Mouse (Mus musculus): ENCODE measurements around the gene Slc3a2. TPM values are rescaled to one million over a fixed set of nuclear protein-coding genes. Genes with fewer than 3 reads are reported as not detected.

Gene Slc3a2
- 207 TPM for polyA plus RNA-seq (2012; fragmentation: generic; extraction: Trizol)
- long read RNA-seq, experiment 1, transcript Slc3a2-201 (9 exons, 1,819 nt) = major isoform, 144 of 189 reads
- long read RNA-seq, experiment 1, transcript Slc3a2-207 (8 exons, 1,393 nt) = minor isoform, 7 of 189 reads
- long read RNA-seq, experiment 1, transcript Slc3a2-202 (10 exons, 2,813 nt) = minor isoform, 7 of 189 reads
- long read RNA-seq, experiment 1, partial matches to known transcripts = 20 of 189 reads
- long read RNA-seq, experiment 1, other reads (novel, unspliced or antisense) = 11 of 189 reads
- long read RNA-seq, experiment 2, transcript Slc3a2-201 (9 exons, 1,819 nt) = major isoform, 583 of 713 reads
- long read RNA-seq, experiment 2, transcript Slc3a2-202 (10 exons, 2,813 nt) = minor isoform, 105 of 713 reads
- long read RNA-seq, experiment 2, partial matches to known transcripts = 1 of 713 reads
- long read RNA-seq, experiment 2, other reads (novel, unspliced or antisense) = 20 of 713 reads

- peak; percentile 86 for TF ChIP-seq MAX (IDR thresholded peaks at IDR 0.05)
- TF ChIP-seq FOSL1 (IDR thresholded peaks at IDR 0.05; ENCODE audit: insufficient read depth, low read length, poor library complexity, severe bottlenecking) = no peak
- Histone ChIP-seq H3K79me2 (ENCODE audit: control insufficient read depth, insufficient read depth) (peaks cover 81% of the 10 kb centered on the region), H3ac (ENCODE audit: control insufficient read depth, insufficient read length, low read depth) (peak within 1 kb of the TSS; percentile 94), H3K79me3 (ENCODE audit: low read depth) (peaks cover 59% of the 10 kb centered on the region), H3K36me3 (ENCODE audit: control insufficient read depth, insufficient read depth) (peaks cover 38% of the 10 kb centered on the region), H3K4me3 (ENCODE audit: insufficient read depth, poor library complexity, severe bottlenecking) (peak within 1 kb of the TSS; percentile 93), H3K27me3 (ENCODE audit: control insufficient read depth, insufficient read depth, insufficient read length) (no peaks in the 10 kb centered on the region)
Measured at GRCm38 (mm10) chr19:8722907-8723573, at the start of gene Slc3a2. Gene Slc3a2 (minus strand): TSS chr19:8723369.

GRCm38 (mm10) chr19:8770567-8771270 is 47.5 kb upstream of the Slc3a2 start, which contains the start of gene Tmem223:
Gene Tmem223 (plus strand): TSS chr19:8770996.
- H3K79me2 ChIP-seq (ENCODE audit: control insufficient read depth, insufficient read depth) = peaks cover 46% of the 10 kb centered on the region
- TF ChIP-seq MAX (IDR thresholded peaks at IDR 0.05) = no peak
- no peak for TF ChIP-seq CEBPB (IDR thresholded peaks at IDR 0.05; ENCODE audit: low read depth)
- no peak for TF ChIP-seq USF1 (IDR thresholded peaks at IDR 0.05; ENCODE audit: low read depth)
- TF ChIP-seq CTCF (IDR thresholded peaks at IDR 0.05; ENCODE audit: control insufficient read depth, insufficient read depth, insufficient read length) = no peak
- TF ChIP-seq MYOG (IDR thresholded peaks at IDR 0.05; ENCODE audit: control insufficient read depth, extremely low read depth, insufficient read length) = no peak
- TF ChIP-seq MYOD1 (IDR thresholded peaks at IDR 0.05; ENCODE audit: control insufficient read depth, insufficient read length, low read depth) = no peak
- no peak for TF ChIP-seq FOSL1 (IDR thresholded peaks at IDR 0.05; ENCODE audit: insufficient read depth, low read length, poor library complexity, severe bottlenecking)
- H3K79me3 ChIP-seq (ENCODE audit: low read depth) = peaks cover 13% of the 10 kb centered on the region
- no peaks in the 10 kb centered on the region for H3K27me3 ChIP-seq (ENCODE audit: control insufficient read depth, insufficient read depth, insufficient read length)
- H3ac ChIP-seq (ENCODE audit: control insufficient read depth, insufficient read length, low read depth) = peak within 1 kb of the TSS; percentile 50
- peak within 1 kb of the TSS; percentile 51 for H3K4me3 ChIP-seq (ENCODE audit: insufficient read depth, poor library complexity, severe bottlenecking)
- peaks cover 76% of the 10 kb centered on the region for H3K36me3 ChIP-seq (ENCODE audit: control insufficient read depth, insufficient read depth)

GRCm38 (mm10) chr19:8765562-8765961 is 42.4 kb upstream of the Slc3a2 start:
- peaks cover 23% of the 10 kb centered on the region for H3K79me3 ChIP-seq (ENCODE audit: low read depth)

GRCm38 (mm10) chr19:8763276-8763675 is 40.1 kb upstream of the Slc3a2 start:
- TF ChIP-seq CEBPB (IDR thresholded peaks at IDR 0.05; ENCODE audit: low read depth) = no peak
- no peak for TF ChIP-seq MAX (IDR thresholded peaks at IDR 0.05)
- no peak for TF ChIP-seq MYOG (IDR thresholded peaks at IDR 0.05; ENCODE audit: control insufficient read depth, extremely low read depth, insufficient read length)
- no peak for TF ChIP-seq USF1 (IDR thresholded peaks at IDR 0.05; ENCODE audit: low read depth)
- TF ChIP-seq CTCF (IDR thresholded peaks at IDR 0.05; ENCODE audit: control insufficient read depth, insufficient read depth, insufficient read length) = no peak
- no peak for TF ChIP-seq MYOD1 (IDR thresholded peaks at IDR 0.05; ENCODE audit: control insufficient read depth, insufficient read length, low read depth)
- TF ChIP-seq FOSL1 (IDR thresholded peaks at IDR 0.05; ENCODE audit: insufficient read depth, low read length, poor library complexity, severe bottlenecking) = no peak
- Histone ChIP-seq H3K36me3 (ENCODE audit: control insufficient read depth, insufficient read depth) (peaks cover 65% of the 10 kb centered on the region), H3K79me2 (ENCODE audit: control insufficient read depth, insufficient read depth) (peaks cover 52% of the 10 kb centered on the region), H3K27me3 (ENCODE audit: control insufficient read depth, insufficient read depth, insufficient read length) (no peaks in the 10 kb centered on the region), H3ac (ENCODE audit: control insufficient read depth, insufficient read length, low read depth) (no peak overlapping the region), H3K79me3 (ENCODE audit: low read depth) (peaks cover 45% of the 10 kb centered on the region), H3K4me3 (ENCODE audit: insufficient read depth, poor library complexity, severe bottlenecking) (no peak overlapping the region)

More at GRCm38 (mm10) chr19:8765562-8765961, 42.4 kb upstream of the Slc3a2 start:
- no peaks in the 10 kb centered on the region for H3K27me3 ChIP-seq (ENCODE audit: control insufficient read depth, insufficient read depth, insufficient read length)
- H3K36me3 ChIP-seq (ENCODE audit: control insufficient read depth, insufficient read depth) = peaks cover 87% of the 10 kb centered on the region
- no peak overlapping the region for H3K4me3 ChIP-seq (ENCODE audit: insufficient read depth, poor library complexity, severe bottlenecking)
- TF ChIP-seq FOSL1 (IDR thresholded peaks at IDR 0.05; ENCODE audit: insufficient read depth, low read length, poor library complexity, severe bottlenecking) (no peak), CEBPB (IDR thresholded peaks at IDR 0.05; ENCODE audit: low read depth) (no peak), MAX (IDR thresholded peaks at IDR 0.05) (no peak), MYOG (IDR thresholded peaks at IDR 0.05; ENCODE audit: control insufficient read depth, extremely low read depth, insufficient read length) (no peak), MYOD1 (IDR thresholded peaks at IDR 0.05; ENCODE audit: control insufficient read depth, insufficient read length, low read depth) (no peak), CTCF (IDR thresholded peaks at IDR 0.05; ENCODE audit: control insufficient read depth, insufficient read depth, insufficient read length) (no peak), USF1 (IDR thresholded peaks at IDR 0.05; ENCODE audit: low read depth) (no peak)
- H3K79me2 ChIP-seq (ENCODE audit: control insufficient read depth, insufficient read depth) = peaks cover 33% of the 10 kb centered on the region
- H3ac ChIP-seq (ENCODE audit: control insufficient read depth, insufficient read length, low read depth) = no peak overlapping the region

- Histone ChIP-seq H3K4me3 (ENCODE audit: insufficient read depth, poor library complexity, severe bottlenecking) (no peak overlapping the region), H3K27me3 (ENCODE audit: control insufficient read depth, insufficient read depth, insufficient read length) (no peaks in the 10 kb centered on the region), H3ac (ENCODE audit: control insufficient read depth, insufficient read length, low read depth) (no peak overlapping the region), H3K79me2 (ENCODE audit: control insufficient read depth, insufficient read depth) (peaks cover 70% of the 10 kb centered on the region), H3K36me3 (ENCODE audit: control insufficient read depth, insufficient read depth) (peaks cover 41% of the 10 kb centered on the region), H3K79me3 (ENCODE audit: low read depth) (peaks cover 56% of the 10 kb centered on the region)
- no peak for TF ChIP-seq MYOG (IDR thresholded peaks at IDR 0.05; ENCODE audit: control insufficient read depth, extremely low read depth, insufficient read length)
- no peak for TF ChIP-seq FOSL1 (IDR thresholded peaks at IDR 0.05; ENCODE audit: insufficient read depth, low read length, poor library complexity, severe bottlenecking)
- TF ChIP-seq CEBPB (IDR thresholded peaks at IDR 0.05; ENCODE audit: low read depth) = no peak
- no peak for TF ChIP-seq USF1 (IDR thresholded peaks at IDR 0.05; ENCODE audit: low read depth)
- TF ChIP-seq CTCF (IDR thresholded peaks at IDR 0.05; ENCODE audit: control insufficient read depth, insufficient read depth, insufficient read length) = no peak
- no peak for TF ChIP-seq MAX (IDR thresholded peaks at IDR 0.05)
- no peak for TF ChIP-seq MYOD1 (IDR thresholded peaks at IDR 0.05; ENCODE audit: control insufficient read depth, insufficient read length, low read depth)
Measured at GRCm38 (mm10) chr19:8760757-8761156, 37.6 kb upstream of the Slc3a2 start.
